Mouse (Mus musculus) cortical plate, adult 2 months (tissue): ENCODE measurements around the gene Kif6.

Experiments used
- CTCF ChIP-seq: fragments of 200-500 bp; IDR thresholded peaks from 2 replicates; pipeline ENCODE4 v1.5.1; 2011; ENCODE audit warnings: mild to moderate bottlenecking, control low read depth, low read length; ENCODE audit not compliant: insufficient read depth; ENCODE audit errors: extremely low read depth
- POLR2A ChIP-seq: fragments of 200-500 bp; IDR thresholded peaks from 2 replicates; pipeline ENCODE4 v1.6.1; 2011; ENCODE audit warnings: mild to moderate bottlenecking, low read length, control low read depth; ENCODE audit not compliant: insufficient read depth; ENCODE audit errors: extremely low read depth

DNA sequence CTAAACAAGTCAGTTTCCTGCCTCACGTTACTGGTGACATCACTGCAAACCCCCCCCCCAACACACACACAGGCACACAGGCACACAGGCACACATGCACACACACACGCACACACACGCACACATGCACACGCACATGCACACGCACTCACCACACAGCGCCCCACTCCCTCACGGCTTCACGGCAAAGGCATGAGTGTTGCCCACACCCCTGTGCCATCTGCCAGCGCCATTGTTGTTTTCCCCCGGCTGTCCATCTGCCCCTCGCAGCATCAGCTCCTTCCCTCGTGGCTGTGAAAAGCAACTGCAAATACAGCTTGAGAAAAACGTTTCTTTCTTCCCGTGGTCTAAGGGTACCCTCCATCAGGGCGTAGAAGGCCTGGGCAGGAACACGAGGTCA, 275.9 kb downstream of the Kif6 start:
- TF ChIP-seq POLR2A (no peak), CTCF (no peak)
